ENCODE assay signal across 8 mouse cellular contexts in genomic region chr5:77265671-77266065, GRCm38 (mm10). TPM values are rescaled to one million over a fixed set of nuclear protein-coding genes. Genes with fewer than 3 reads are reported as not detected.
DNase-seq lines count a peak whose midpoint lies in the region; ATAC-seq lines count a peak whose summit lies in the region.

No protein-coding gene starts in this region.

- DNase-seq in cerebellum, adult 11 months = no peak
- peak; percentile 68 for DNase-seq in embryo, embryonic 10.5 days (ENCODE audit: low spot score)
- DNase-seq in gastrocnemius, postnatal 25 days = peak; percentile 77
- DNase-seq in limb, embryonic 11.5 days (ENCODE audit: low spot score) = peak; percentile 85
- no peak for DNase-seq in midbrain, embryonic 10.5 days (ENCODE audit: low spot score)
- DNase-seq in spleen, adult 12 weeks (ENCODE audit: low spot score) = peak; percentile 53

- no peaks in the 10 kb centered on the region for H3K4me1 ChIP-seq in limb, embryonic 11.5 days (ENCODE audit: control insufficient read depth, insufficient read depth, low read length)
- H3K4me1 ChIP-seq in midbrain, embryonic 10.5 days = peaks cover 46% of the 10 kb centered on the region

- H3K4me3 ChIP-seq in limb, embryonic 11.5 days (ENCODE audit: low read depth, low read length) = peak overlapping the region; percentile 94
- H3K4me3 ChIP-seq in midbrain, embryonic 10.5 days = peak overlapping the region; percentile 73

- H3K4me2 ChIP-seq in limb, embryonic 11.5 days (ENCODE audit: low read depth, severe bottlenecking) = peak overlapping the region; percentile 58

- WGBS in limb, embryonic 11.5 days = under 1% methylated on average over 33 of the region's 53 CpGs
- 1% methylated on average over 42 of the region's 53 CpGs for WGBS in midbrain, embryonic 10.5 days

- H3K9ac ChIP-seq in limb, embryonic 11.5 days (ENCODE audit: low read length) = peak overlapping the region; percentile 97

- peak; percentile 47; the same call in 1 of the 2 replicates for ATAC-seq in cerebellum, adult (ENCODE audit: insufficient number of reproducible peaks, low FRiP score, low TSS enrichment)
- peak; percentile 39 for ATAC-seq in inflammation-experienced regulatory T-cells, adult 6 months
- ATAC-seq in limb, embryonic 11.5 days (ENCODE audit: insufficient number of reproducible peaks, low FRiP score, low TSS enrichment, low read depth) = peak; percentile 82

- H3K27ac ChIP-seq in limb, embryonic 11.5 days (replicated peaks; ENCODE audit: low read depth, low read length) = peak overlapping the region; percentile 99
- H3K27ac ChIP-seq in midbrain, embryonic 10.5 days (replicated peaks) = peak overlapping the region; percentile 95

- H3K36me3 ChIP-seq in limb, embryonic 11.5 days (ENCODE audit: control insufficient read depth, insufficient read depth, low read length) = peaks cover 19% of the 10 kb centered on the region
- H3K36me3 ChIP-seq in midbrain, embryonic 10.5 days = peaks cover 29% of the 10 kb centered on the region

- H3K27me3 ChIP-seq in limb, embryonic 11.5 days (ENCODE audit: control insufficient read depth, insufficient read depth, low read length) = no peaks in the 10 kb centered on the region
- peaks cover 18% of the 10 kb centered on the region for H3K27me3 ChIP-seq in midbrain, embryonic 10.5 days (ENCODE audit: low read depth, poor library complexity, severe bottlenecking)

- no peaks in the 10 kb centered on the region for H3K9me3 ChIP-seq in limb, embryonic 11.5 days (ENCODE audit: control insufficient read depth, low read length)
- peaks cover 2% of the 10 kb centered on the region; the same call in 1 of the 2 replicates for H3K9me3 ChIP-seq in midbrain, embryonic 10.5 days (replicated peaks)

RNA-seq across cellular contexts. Expression of gene Rest, which starts 0.4 kb away (rescaled TPM):
- total RNA-seq in gastrocnemius, postnatal 25 days (2021) = 1 to 10 TPM; 7.9 to 8.0 TPM
- 10 to 100 TPM; 11.8 to 18.0 (median 17.7) TPM for polyA plus RNA-seq in inflammation-experienced regulatory T-cells, adult 6 months (2017; shearing (Covaris generic))
- polyA plus RNA-seq in limb, embryonic 11.5 days (2014; fragmentation: Nextera tagmentation; extraction: Ambion mirVana) = 58.0 and 59.1 TPM in 2 replicates
- 17.8 and 19.5 TPM in 2 replicates for polyA plus RNA-seq in midbrain, embryonic 10.5 days (2016; fragmentation: Nextera tagmentation; extraction: Ambion mirVana)

RNA-seq across cellular contexts. Expression of gene Noa1, which starts 44.2 kb away (rescaled TPM):
- 10 to 100 TPM; 12.8 to 18.0 TPM for total RNA-seq in gastrocnemius, postnatal 25 days (2021)
- 1 to 10 TPM; 4.3 to 6.2 (median 4.8) TPM for polyA plus RNA-seq in inflammation-experienced regulatory T-cells, adult 6 months (2017; shearing (Covaris generic))
- 32.1 and 35.2 TPM in 2 replicates for polyA plus RNA-seq in limb, embryonic 11.5 days (2014; fragmentation: Nextera tagmentation; extraction: Ambion mirVana)
- polyA plus RNA-seq in midbrain, embryonic 10.5 days (2016; fragmentation: Nextera tagmentation; extraction: Ambion mirVana) = 32.9 and 37.2 TPM in 2 replicates

RNA-seq across cellular contexts. Expression of gene Polr2b, which starts 44.3 kb away (rescaled TPM):
- total RNA-seq in gastrocnemius, postnatal 25 days (2021) = 10 to 100 TPM; 21.5 TPM
- 10 to 100 TPM; 51.5 to 53.3 (median 51.6) TPM for polyA plus RNA-seq in inflammation-experienced regulatory T-cells, adult 6 months (2017; shearing (Covaris generic))
- polyA plus RNA-seq in limb, embryonic 11.5 days (2014; fragmentation: Nextera tagmentation; extraction: Ambion mirVana) = 95.7 and 102 TPM in 2 replicates
- 97.2 and 100 TPM in 2 replicates for polyA plus RNA-seq in midbrain, embryonic 10.5 days (2016; fragmentation: Nextera tagmentation; extraction: Ambion mirVana)

RNA-seq across cellular contexts. Expression of gene Spink2, which starts 54.4 kb away (rescaled TPM):
- total RNA-seq in gastrocnemius, postnatal 25 days (2021) = not detected
- under 1 TPM in 1 of 3 experiments, not detected in 2; 0.63 TPM for polyA plus RNA-seq in inflammation-experienced regulatory T-cells, adult 6 months (2017; shearing (Covaris generic))
- polyA plus RNA-seq in limb, embryonic 11.5 days (2014; fragmentation: Nextera tagmentation; extraction: Ambion mirVana) = 0.33 and 1.8 TPM in 2 replicates
- 0.53 and 0.86 TPM in 2 replicates for polyA plus RNA-seq in midbrain, embryonic 10.5 days (2016; fragmentation: Nextera tagmentation; extraction: Ambion mirVana)

Comparison
In these comparisons a context has a peak if more than half of its experiments do, and no peak if none do; other contexts are left out.
1. DNase-seq: peak in embryo, embryonic 10.5 days (single experiment), gastrocnemius, postnatal 25 days (single experiment), limb, embryonic 11.5 days (single experiment) and spleen, adult 12 weeks (single experiment); none in cerebellum, adult 11 months (single experiment) and midbrain, embryonic 10.5 days (single experiment).
2. Peak in every context shown above with its lines, with median percentiles within 50 percentile points of each other: ATAC-seq.